Mouse (Mus musculus): ENCODE results near the gene Bcat2.
"Not testable (repeated sequence)": the region's sequence is repeated elsewhere in the genome, so short reads cannot be mapped to it uniquely, and the experiment has no call there.

Gene Bcat2

GRCm38 (mm10) chr7:45570103-45570741, at the start of gene Bcat2:
Bcat2 (plus strand) TSS chr7:45570153.
- DNase-seq (ENCODE audit: low spot score in 2 of 2): peak; percentile 73 to 76

- no peak for DNase-seq (ENCODE audit: low spot score in 2 of 2)
Observed at GRCm38 (mm10) chr7:45520605-45521004, 49.3 kb upstream of the Bcat2 start.

DNA sequence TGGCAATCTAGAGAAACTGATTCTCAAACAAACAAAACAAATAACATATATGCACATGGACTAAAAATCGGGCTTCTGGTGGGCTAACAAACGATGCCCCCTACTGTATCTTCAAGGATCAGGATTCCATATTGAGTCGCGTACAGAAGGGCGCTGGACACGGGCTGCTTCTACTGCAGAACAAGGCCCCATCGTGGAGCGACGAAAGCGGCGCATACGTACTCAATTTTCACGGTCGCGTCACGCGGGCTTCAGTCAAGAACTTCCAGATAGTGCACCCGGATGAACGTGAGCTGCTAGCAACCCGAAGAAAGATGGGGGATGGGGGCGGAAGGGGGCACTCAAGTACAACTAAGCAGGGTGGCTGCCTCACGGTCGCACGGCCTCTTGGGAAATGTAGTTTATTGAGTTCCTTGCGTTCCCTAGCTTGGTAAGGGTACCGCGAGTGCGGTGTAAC, 48.2 kb upstream of the Bcat2 start:
- peak; percentile 88 to 90 for DNase-seq (ENCODE audit: low spot score in 2 of 2)

DNA sequence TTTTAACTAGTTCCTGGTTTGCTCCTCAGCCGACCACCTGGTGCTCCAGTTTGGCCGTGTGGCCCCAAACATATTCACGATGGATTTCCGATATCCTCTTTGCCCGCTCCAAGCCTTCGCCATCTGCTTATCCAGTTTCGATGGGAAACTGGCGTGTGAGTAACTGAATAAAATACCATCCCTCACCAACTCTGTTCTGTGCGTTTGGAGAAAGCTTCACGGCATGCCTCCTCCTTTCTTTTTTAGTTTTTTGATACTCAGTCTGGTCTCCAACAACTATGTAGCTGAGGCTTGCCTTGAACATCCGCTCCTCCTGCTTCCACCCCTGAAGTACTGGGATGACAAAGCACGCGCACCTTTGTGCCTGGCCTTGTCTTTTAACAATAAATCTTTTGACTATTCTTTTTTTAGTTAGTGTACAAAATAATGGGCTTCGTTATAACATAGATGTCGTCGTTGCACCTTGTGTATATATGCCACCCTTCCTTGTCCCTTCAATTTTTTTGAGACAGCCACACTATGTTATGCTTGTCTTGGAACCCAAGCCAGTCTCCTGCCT, 47.7 kb upstream of the Bcat2 start:
- no peak for DNase-seq (ENCODE audit: low spot score in 2 of 2)

DNA sequence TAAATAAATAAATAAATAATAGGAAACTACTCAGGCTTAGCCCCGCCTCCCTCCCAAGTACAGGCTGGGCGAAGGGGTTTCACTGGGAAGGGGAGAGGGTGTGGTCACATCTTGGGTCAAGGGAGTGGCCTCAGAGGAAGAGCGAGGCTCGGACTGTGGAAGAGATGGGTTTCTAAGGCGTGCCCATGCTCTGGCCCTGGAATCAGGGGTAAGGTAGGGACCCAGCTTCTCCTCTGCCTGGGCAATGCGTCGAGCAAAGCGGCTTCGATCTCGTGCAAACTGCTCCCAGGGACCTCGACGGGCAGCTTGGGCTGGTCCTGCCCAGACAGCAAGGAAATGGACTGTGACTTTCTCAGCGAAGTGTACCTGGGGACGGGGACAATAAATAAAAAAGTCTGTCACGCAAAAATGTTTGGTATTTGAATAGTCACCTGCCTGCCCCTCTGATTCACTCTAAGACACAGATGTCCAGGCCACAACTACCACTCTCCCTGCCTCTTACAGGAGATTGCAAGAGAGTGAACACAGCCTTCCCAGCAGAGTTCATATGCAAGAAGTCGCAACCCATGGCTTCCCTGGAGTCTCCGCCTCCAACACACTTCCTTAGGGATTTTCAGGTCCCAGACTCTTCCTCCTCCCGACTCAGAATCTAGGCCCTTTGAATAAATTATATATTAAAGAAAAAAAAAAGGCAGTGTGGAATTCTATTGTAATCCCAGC, 46.8 kb upstream of the Bcat2 start:
- no peak for DNase-seq (ENCODE audit: low spot score in 2 of 2)

GRCm38 (mm10) chr7:45523678-45524170, 46.2 kb upstream of the Bcat2 start:
- DNase-seq (ENCODE audit: low spot score in 2 of 2): no peak

- peak; percentile 67 to 70 for DNase-seq (ENCODE audit: low spot score in 2 of 2)
Observed at GRCm38 (mm10) chr7:45524841-45525621, 44.9 kb upstream of the Bcat2 start.

DNA sequence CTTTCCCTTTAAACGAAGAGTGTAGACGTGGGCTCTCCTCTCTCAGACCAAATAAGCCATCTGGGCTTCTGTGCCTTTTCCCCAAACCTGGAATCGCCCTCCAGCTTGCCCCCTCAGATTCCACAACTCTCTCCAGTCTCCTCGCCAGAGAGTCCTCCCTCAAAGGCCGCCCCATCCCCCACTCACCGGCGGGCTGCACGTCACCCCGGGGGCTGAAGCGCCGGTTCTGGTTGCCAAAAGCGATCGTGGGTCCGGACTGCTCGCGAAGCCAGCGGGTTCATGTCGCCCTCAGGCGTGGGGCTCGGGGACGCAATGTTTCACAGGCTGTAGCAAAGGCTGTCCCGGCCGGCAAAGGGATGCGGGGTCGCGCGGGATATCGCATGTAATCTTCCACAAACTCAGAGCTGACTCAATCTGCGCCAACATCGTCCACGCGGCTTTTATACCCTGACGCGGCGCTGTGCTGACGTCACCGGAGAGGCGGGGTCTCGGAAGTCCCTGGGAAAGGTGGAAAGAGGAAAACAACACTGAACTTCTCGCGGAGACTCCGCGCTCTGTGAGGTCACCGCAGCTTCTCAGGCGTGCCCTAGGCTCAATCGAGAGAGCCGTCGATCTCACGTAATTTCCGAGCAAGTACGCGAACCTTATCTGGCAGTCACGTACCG, 44.0 kb upstream of the Bcat2 start, which contains the start of the genes Ppp1r15a and Plekha4:
Ppp1r15a (minus strand) TSS at position 460 of the 665 bp plus-strand sequence.
Plekha4 (plus strand) TSS at position 522 of the 665 bp plus-strand sequence.
- DNase-seq (ENCODE audit: low spot score in 2 of 2): peak; percentile 95 to 97

GRCm38 (mm10) chr7:45526474-45527120, 43.4 kb upstream of the Bcat2 start:
- DNase-seq (ENCODE audit: low spot score in 2 of 2): peak in 1 of 2 experiments; percentile 43

DNA sequence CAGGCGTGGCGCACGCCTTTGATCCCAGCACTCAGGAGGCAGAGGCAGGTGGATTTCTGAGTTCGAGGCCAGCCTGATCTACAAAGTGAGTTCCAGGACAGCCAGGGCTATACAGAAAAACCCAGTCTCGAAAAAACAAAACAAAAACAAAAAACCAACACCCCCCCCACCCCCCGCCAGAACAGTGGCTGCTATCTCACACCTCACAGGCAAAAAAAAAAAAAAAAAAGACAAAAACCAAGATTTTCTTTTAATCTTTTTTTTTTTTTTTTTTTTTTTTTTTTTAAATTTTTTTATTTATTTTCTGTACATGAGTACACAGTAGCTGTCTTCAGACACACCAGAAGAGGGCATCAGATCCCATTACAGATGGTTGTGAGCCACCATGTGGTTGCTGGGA, 42.8 kb upstream of the Bcat2 start:
- not testable (repeated sequence) for DNase-seq (ENCODE audit: low spot score in 2 of 2)

GRCm38 (mm10) chr7:45529461-45529860, 40.5 kb upstream of the Bcat2 start:
- peak; percentile 43 to 54 for DNase-seq (ENCODE audit: low spot score in 2 of 2)

DNA sequence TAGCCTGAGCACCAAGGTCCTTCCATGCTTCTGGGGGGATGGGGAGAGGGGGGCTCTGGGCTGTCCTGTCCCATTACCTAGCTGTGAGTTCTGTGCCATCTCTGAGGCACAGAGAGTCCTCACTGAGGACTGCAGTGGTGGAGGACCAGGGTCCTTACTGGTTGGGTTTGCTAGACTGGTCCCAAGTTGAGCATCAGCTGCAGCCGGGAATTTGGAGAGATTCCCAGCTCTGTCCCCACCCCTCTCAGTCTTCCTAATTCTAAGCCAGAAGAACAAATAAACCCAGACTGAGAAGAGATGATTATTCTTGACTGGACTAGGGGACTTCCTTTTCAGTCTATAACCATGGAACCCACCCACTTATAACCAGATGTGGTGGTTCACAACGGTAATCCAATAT, 39.3 kb upstream of the Bcat2 start:
- peak in 1 of 2 experiments; percentile 43 for DNase-seq (ENCODE audit: low spot score in 2 of 2)

DNA sequence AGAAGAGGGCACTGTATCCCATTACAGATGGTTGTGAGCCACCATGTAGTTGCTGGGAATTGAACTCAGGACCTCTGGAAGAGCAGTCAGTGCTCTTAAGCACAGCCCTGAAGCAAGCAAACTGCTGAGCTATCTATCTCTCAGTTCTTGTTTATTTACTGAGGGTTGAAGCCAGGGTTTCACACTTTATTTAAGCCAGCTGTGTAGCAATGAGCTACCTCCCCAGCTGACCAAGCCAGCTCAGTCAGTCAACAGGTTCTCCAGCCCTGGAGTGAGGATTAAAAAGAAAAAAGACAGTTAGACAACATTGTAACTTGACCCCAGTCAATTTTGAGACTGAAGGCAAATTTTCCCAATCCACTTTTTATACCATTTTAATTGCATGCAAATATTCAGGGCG, 34.3 kb upstream of the Bcat2 start:
- DNase-seq (ENCODE audit: low spot score in 2 of 2): no peak

GRCm38 (mm10) chr7:45537602-45538001, 32.4 kb upstream of the Bcat2 start:
- no peak for DNase-seq (ENCODE audit: low spot score in 2 of 2)

GRCm38 (mm10) chr7:45538163-45539041, 31.6 kb upstream of the Bcat2 start:
- DNase-seq (ENCODE audit: low spot score in 2 of 2): peak; percentile 53 to 55

DNA sequence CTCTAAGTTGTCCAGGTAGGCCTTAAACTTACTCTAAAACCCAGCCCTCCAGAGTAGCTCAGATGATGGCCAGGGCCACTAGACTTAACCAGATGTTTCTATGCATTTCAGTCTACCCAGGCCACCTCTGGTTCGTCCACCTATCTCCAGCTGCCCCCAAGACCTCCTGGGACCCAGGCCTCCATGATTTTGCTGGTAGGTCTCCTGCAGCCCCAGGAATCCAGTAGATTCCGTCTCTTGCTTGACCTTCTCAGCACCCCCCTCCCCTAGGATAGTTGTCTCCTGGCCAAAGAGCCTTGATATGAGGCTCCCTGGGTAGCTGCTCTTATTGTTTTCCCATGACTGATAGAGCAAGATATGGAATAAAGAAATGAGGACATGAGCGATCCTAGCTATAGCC, 30.9 kb upstream of the Bcat2 start:
- no peak for DNase-seq (ENCODE audit: low spot score in 2 of 2)

- DNase-seq (ENCODE audit: low spot score in 2 of 2): no peak
Observed at GRCm38 (mm10) chr7:45540213-45540612, 29.7 kb upstream of the Bcat2 start.

DNA sequence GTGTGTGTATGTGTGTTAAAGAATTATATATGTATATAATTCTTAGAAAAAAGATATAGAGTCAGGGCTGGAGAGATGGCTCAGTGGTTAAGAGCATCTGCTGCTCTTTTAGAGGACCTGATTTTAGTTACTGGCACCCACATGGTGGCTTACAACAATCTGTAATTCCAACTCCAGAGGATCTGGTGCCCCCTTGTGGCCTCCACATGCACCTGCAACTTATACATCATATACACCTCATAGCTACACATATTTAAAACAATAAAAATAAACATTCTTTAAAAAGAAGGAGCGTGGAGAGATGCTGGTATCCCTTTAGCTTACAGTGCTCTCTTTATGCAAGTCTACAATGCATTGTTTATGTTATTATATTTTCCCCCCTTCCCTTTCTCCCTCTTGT, 25.4 kb upstream of the Bcat2 start:
- no peak for DNase-seq (ENCODE audit: low spot score in 2 of 2)

DNA sequence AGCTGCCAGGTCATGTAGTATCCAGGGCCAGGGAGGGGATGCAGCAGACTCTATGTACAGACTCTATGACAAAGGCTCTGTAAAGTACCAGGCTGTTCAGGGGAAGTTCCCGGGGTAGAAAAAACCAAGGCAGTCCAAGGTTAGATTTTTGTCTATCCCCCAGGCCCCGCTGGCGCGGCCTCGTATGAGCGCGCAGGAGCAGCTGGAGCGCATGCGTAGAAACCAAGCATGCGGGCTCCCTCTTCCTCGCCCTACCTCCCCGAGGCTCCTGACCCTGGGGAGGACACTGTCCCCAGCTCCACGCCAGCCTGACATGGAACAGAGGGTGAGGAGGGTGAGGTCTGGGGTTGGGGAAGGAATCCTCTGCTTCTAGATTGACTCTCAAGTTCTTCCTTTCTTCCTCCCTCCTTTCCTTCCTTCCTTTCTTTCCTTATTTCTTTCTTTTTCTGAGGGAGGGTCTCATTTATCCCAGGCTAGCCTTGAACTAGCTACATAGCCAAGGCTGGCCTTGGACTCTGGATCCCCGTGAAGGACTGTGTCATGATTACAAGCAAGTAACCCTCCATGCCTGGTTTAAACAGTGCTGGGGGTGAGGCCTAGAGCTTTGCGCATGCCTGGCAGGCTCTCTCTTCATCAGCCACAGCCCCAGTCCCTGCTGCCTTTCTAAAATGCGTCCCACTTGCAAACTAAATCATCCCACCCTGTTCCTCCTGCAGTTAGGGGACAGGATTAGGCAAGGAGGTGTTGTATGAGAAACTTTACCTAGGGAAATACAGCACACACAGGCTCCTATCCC, 20.1 kb upstream of the Bcat2 start:
- no peak for DNase-seq (ENCODE audit: low spot score in 2 of 2)

Measured in heart, adult 9 months (tissue).